Mouse (Mus musculus) hematopoietic stem cell, adult 5-6 weeks (primary cell): ENCODE results near the gene Islr. TPM values are rescaled to one million over a fixed set of nuclear protein-coding genes. Genes with fewer than 3 reads are reported as not detected.
A peak's percentile ranks its signal among the peaks of the same experiment; 100 is the strongest.

Experiments
- ATAC-seq, 2 experiments: fragments of 125-278 bp in 1 of 2; replicated peaks in 1 of 2; 2 replicates each; pipeline ENCODE4 v1.8.0; 2016 to 2017; ENCODE audit warnings: inconsistent platforms in 2 of 2, mild to moderate bottlenecking in 2 of 2, moderate number of reproducible peaks in 2 of 2, low read depth in 1 of 2, moderate TSS enrichment in 1 of 2; ENCODE audit not compliant: low FRiP score in 2 of 2, poor library complexity in 2 of 2, severe bottlenecking in 2 of 2, insufficient read depth in 1 of 2, low TSS enrichment in 1 of 2
- total RNA-seq: library from RNA; stranded (forward); fragments of 172-1452, 232-1000 nt; gene quantifications from 2 replicates; pipeline ENCODE4 v1.2.3, GENCODE M21; 2017

The Islr gene
- total RNA-seq, 1 experiment from 2014 or later = 1.5 TPM

DNA sequence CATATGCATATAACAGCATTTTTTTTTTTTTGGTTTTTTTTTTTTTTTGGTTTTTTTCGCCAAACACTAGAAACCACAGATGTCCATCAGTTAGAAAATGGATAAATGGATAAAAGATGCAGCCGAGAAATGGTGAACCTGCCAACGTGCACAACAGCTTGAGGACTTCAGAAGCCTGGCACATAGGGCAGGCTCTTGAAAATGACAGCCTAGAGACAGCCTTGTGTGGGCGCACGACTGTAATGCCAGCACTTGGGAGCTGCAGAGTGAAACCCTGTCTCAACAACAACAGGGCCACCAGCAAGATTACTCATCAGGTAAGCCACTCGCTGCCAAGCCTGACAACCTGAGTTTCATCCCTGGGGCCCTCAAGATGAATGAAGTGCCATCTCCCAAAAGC, 34.7 kb downstream of the Islr start:
- ATAC-seq = no peak

DNA sequence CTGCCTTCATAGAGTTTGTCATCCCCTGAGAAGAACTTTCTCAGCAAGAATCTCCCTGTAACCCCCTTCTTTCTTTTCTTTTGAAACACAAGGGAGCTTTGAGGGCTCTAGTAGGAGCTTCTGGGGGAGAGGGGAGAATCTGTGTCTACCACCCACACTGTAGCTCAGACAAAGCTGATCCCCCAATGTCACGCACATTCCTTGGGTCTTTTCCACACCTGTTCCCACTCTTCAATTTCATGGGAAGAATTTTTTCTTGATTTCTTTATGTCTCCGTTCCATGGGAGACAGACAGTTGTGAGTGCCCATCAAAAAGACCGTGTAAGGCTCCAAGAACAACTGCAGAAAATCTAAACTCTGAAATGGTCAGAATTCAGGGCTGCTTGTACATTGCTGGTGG, 35.2 kb downstream of the Islr start:
- ATAC-seq = no peak

- ATAC-seq = no peak
Observed at GRCm38 (mm10) chr9:58165779-58166178, 38.3 kb downstream of the Islr start.

DNA sequence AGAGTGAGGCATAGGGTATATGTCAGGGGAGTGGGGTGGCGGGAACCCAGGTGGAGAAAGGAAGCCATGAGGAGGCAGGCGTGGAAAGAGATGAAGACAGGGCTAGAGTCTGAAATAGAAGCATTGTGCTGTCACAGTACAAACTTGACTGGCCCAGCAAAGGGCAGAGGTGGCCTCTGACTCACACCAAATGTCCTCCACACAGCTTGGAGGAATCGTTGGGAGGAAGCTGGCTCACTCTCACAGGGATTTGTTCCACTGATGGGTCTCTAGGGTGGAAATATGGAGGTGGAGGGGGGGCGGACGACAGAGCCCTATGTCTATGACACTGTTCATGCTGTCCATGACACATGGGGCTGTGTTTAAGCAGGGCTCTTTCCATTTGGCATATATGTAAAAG, 41.0 kb downstream of the Islr start:
- ATAC-seq = no peak

DNA sequence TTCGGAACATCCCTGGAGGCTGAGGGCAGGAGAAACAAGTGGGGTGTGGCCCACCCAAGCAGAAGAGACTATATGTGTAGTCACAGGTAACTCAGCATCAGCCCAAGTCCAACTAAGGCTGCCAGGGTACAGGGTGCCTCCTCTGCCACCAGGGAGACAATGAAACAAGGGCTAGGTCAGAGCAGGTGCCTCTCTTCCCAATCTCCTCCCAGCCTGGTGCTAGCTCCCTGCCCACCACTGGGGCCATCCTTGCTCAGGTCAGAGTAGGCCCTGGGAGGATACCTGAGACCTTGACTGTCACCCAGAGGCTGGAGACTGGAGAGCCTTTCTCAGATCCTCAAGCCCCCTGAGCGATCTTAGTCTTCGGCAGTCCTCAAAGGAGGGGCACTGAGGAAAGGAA, 41.9 kb downstream of the Islr start:
- ATAC-seq = no peak

DNA sequence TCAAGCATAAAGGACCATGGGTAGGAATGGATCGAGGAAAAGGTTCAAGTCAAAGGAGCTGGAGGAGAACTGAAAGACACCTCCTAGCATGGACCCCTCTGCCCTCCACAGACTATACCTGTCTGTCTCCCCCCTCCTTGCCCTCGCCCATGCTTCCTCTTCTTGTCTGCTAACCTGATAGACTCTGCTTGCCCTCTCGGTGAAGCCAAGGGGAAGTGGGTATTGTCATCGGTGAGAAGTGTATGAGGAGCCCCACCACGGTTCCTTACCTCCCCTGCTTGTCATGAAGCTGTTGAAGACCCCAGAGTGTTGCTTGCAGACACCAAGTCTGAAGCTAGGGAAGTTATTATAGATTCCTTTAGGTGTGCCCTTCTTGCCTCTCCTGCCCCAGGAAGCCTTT, 43.8 kb downstream of the Islr start:
- peak; percentile 21 to 33; a peak in 2 of 4 replicates for ATAC-seq

DNA sequence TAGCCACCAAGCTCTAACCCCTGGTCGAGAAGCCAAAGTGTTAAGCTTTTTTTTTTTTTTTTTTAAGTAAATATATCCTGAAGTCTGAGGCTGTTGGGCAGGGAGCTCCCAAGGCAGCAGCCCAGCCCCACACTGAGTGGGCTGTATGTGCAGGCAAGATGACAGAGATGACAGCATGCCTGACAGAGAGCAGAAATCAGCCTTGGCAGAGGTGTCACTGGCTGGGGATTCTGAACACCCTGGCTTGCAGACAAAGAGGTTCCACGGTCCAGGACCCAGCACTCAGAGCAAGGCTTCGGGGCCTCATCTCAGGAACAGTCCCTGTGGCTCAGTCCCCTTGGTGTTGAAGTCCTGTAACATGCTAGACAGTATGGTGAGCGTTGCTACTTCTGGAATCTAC, 44.3 kb downstream of the Islr start:
- ATAC-seq = 0 out of 4 replicates have a peak, but pooled peaks of 1 of the 2 experiments have one; percentile 9

DNA sequence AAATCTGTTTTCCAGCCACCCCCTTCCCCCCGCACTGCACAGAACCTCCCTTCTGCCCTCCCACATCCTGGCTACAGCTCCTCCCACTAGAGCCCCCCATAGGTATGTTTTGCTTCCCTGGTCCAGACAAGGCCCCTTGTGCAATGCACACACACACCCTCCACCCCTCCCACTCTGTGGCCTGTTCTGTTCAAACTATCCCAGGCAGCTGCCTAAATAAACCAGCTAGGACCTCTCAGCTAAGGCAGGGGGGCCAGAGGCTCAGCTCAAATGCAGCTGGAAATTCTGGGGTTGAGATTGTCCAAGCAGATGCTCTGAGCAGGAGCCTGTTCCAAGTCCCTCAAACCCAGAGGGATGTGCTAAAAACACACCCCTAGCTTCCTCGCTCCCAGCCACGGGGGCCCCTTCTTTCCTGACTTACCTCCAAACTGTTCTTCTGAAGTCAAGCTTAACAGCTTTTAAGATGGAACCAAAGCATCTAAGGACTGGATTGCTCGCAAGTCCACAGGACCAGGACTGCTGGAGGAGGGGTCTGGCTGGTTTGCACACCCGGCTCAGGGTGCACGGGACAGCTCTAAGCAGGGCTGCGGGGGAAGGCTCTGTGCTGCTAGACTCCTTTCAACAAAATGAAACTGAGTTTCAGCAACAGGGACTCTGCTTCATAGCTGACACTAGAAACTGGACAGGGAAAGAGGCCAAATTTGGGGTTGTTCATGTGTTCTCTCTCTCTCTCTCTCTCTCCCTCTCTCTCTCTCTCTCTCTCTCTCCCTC, 45.4 kb downstream of the Islr start:
- no peak for ATAC-seq

DNA sequence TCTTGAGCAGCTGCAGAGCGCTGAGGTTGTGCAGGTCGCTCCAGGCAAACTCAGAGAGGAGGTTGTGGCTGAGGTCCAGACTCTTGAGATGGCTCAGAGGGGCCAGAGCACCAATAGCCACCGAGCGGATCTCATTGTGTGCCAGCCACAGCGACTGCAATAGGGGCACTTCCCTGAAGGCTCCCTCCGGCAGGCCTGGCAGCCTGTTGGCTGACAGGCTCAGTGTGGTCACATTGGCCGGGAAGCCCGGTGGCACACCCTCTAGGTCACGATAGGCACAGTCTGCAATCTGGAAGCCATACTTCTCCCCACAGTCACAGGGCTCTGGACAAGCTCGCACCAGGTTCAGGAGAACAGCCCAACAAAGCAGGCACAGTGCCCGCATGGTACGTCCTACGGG, 46.3 kb downstream of the Islr start:
- ATAC-seq = no peak

GRCm38 (mm10) chr9:58156819-58157560, 47.1 kb downstream of the Islr start:
- ATAC-seq = no peak

DNA sequence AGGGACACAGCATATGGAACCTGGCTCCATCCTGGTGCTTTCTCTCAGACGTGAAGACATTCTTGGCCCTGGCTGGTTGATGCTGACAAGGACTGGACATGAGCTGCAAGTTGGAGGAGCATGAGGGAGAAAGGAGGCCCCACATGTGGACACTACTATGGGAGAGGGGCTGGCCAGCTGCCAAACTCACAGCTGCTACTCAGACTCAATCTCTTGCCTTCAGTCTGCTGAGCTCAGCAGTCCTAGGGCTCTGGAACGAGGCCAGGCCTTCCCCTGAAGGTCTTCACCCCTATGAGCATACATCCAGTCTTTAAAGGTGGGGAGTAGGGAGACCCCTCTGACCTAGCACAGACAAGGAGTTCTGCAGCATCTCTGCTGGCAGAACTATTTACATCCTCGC, 48.7 kb downstream of the Islr start:
- no peak for ATAC-seq

- no peak for ATAC-seq
Observed at GRCm38 (mm10) chr9:58153095-58153494, 51.0 kb downstream of the Islr start.

DNA sequence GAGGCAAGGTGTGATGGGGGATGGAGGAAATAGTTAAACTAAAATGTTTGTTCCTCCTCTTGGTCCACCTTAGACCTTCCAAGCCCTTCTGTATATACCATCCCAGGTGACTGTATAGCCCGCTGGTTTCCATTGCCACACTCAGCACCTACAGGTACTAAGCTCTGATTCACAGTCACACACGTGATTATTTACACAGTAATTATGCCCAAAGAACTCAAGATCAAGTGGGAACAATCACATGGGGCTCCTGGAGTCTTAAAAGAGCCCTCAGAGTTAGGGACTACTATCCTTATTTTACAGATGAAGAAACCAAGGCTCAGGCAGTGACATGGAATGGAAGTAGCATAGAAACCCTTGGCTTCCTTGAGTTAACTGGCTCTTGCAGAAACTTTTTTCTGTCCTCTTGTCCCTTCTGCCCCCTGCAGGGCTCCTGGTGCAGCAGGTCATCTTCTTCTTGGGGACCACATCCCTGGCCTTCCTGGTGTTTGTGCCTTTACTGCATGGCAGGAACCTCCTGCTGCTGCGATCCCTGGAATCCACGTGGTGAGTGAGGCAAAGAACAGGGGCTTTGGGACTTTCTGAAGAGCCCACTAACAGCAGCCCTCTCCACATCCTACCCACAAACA, 53.3 kb downstream of the Islr start:
- no peak for ATAC-seq

DNA sequence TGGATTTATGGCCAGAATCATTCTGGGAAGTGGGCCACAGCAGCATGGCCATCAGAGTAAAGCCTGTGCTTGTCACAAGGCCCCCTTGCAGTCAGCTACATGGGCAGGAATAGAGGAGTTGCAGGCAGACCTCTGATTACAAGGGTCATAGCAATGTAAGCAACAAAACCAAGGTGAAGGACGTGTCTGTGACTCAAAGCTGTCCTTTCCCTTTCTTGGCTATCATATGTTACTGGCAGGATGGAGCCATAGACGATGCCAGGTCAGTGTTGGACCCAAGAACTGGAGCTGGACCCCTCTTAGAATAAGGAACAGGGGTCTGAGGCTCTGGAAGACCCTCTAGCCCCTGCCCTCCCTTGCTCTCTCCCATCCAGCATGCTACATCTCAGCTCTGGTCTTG, 55.3 kb downstream of the Islr start:
- no peak for ATAC-seq

GRCm38 (mm10) chr9:58145417-58145816, 58.7 kb downstream of the Islr start:
- no peak for ATAC-seq

GRCm38 (mm10) chr9:58144664-58145063, 59.4 kb downstream of the Islr start:
- ATAC-seq = no peak

DNA sequence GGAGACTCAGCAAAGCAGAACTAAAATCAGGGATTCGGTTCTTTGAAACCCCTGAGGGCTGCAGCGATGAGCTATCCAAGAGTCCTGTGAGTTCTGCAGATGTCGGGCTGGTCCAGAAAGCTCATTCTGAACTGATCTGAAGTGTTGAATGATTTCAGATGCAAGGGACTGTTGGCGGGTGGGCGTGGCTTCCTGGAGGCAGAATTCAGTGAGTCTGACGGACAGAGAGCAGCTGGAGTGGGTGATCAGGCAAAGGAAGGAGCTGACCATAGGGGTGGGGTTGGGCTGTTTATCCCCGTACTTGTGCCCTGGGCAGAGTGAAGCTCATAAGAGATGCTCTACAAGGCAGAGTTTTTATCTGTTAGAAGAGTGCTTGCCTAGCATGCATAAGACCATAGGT, 60.7 kb downstream of the Islr start:
- no peak for ATAC-seq

DNA sequence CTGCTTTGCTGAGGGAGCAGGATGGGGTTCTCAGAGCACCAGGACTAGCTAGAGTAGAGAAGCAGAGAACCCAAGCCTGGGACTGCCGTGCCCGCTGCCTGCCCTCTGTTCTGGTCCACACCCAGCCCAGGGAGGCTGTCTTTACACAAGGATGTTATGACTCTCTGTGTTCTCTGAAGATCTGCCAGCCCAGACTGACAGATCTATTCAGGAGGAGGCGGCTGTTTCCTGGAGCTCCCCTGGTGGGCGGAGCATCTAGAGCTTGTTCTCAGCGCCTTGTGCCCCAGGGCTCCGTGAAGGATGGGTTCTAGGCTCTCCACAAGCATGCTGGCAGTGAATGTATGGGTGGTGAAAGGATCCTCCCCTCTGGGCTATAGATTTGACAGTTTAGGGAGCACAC, 64.2 kb downstream of the Islr start:
- no peak for ATAC-seq
